Mouse (Mus musculus) neural tube, embryonic 10.5 days (tissue): ENCODE measurements around the gene Pklr.
"Not testable (repeated sequence)": the region's sequence is repeated elsewhere in the genome, so short reads cannot be mapped to it uniquely, and the experiment has no call there.

Experiments
- DNase-seq: peaks from one replicate; pipeline ENCODE4 v3.0.0-alpha.2; 2017; ENCODE audit warnings: low spot score; ENCODE audit errors: extremely low spot score

Gene Pklr

GRCm38 (mm10) chr3:89123313-89123712, 12.6 kb upstream of the Pklr start:
- no peak for DNase-seq

GRCm38 (mm10) chr3:89124241-89124640, 11.7 kb upstream of the Pklr start:
- DNase-seq = no peak

GRCm38 (mm10) chr3:89125981-89126380, 10.0 kb upstream of the Pklr start:
- no peak for DNase-seq

- DNase-seq = no peak
Measured at GRCm38 (mm10) chr3:89129908-89130307, 6.0 kb upstream of the Pklr start.

- DNase-seq = no peak
Measured at GRCm38 (mm10) chr3:89131816-89132215, 4.1 kb upstream of the Pklr start.

GRCm38 (mm10) chr3:89132285-89133062, 3.5 kb upstream of the Pklr start:
- peak; percentile 43 for DNase-seq

- DNase-seq = no peak
Measured at GRCm38 (mm10) chr3:89133063-89133450, 2.9 kb upstream of the Pklr start.

GRCm38 (mm10) chr3:89133752-89134151, 2.2 kb upstream of the Pklr start:
- DNase-seq = no peak

GRCm38 (mm10) chr3:89136365-89136764, 423 bp downstream of the Pklr start:
- DNase-seq = no peak

- DNase-seq = no peak
Measured at GRCm38 (mm10) chr3:89144821-89145220, 8.9 kb downstream of the Pklr start.

GRCm38 (mm10) chr3:89145566-89145965, 9.6 kb downstream of the Pklr start:
- DNase-seq = no peak

GRCm38 (mm10) chr3:89147101-89147978, 11.4 kb downstream of the Pklr start:
- DNase-seq = no peak

- DNase-seq = no peak
Measured at GRCm38 (mm10) chr3:89147979-89148311, 12.0 kb downstream of the Pklr start.

GRCm38 (mm10) chr3:89148567-89148966, 12.6 kb downstream of the Pklr start:
- DNase-seq = no peak

- DNase-seq = no peak
Measured at GRCm38 (mm10) chr3:89152084-89152835, 16.3 kb downstream of the Pklr start.

- no peak for DNase-seq
Measured at GRCm38 (mm10) chr3:89156951-89157350, 21.0 kb downstream of the Pklr start.

GRCm38 (mm10) chr3:89158651-89159050, 22.7 kb downstream of the Pklr start:
- DNase-seq = no peak

GRCm38 (mm10) chr3:89159211-89159610, 23.3 kb downstream of the Pklr start:
- DNase-seq = peak; percentile 80

GRCm38 (mm10) chr3:89159616-89160344, 23.8 kb downstream of the Pklr start, which contains the start of gene Hcn3:
Hcn3 (minus strand) TSS chr3:89160196.
- DNase-seq = peak; percentile 76

- DNase-seq = not testable (repeated sequence)
Measured at GRCm38 (mm10) chr3:89161207-89161606, 25.3 kb downstream of the Pklr start.

- DNase-seq = no peak
Measured at GRCm38 (mm10) chr3:89161786-89162185, 25.8 kb downstream of the Pklr start.
